Mouse (Mus musculus) kidney, adult 2 months (tissue): ENCODE measurements around the gene Acp1. TPM values are rescaled to one million over a fixed set of nuclear protein-coding genes. Genes with fewer than 3 reads are reported as not detected.

ENCODE experiments used
- DNase-seq: peaks from one replicate; pipeline ENCODE4 v3.0.0; 2021
- H3K27ac ChIP-seq: fragments of 200-500 bp; 2 replicates; pipeline ENCODE4 v1.5.1; 2012; ENCODE audit warnings: low read depth, low read length, control low read depth, inconsistent platforms; ENCODE audit not compliant: insufficient read depth
- H3K27me3 ChIP-seq: fragments of 200-500 bp; replicated peaks from 2 replicates; pipeline ENCODE4 v1.6.1; 2012; ENCODE audit warnings: mild to moderate bottlenecking, moderate library complexity, low read length, inconsistent platforms; ENCODE audit not compliant: control insufficient read depth, insufficient read depth
- H3K36me3 ChIP-seq: fragments of 200-500 bp; 2 replicates; pipeline ENCODE4 v1.6.1; 2012; ENCODE audit warnings: mild to moderate bottlenecking, moderate library complexity, low read length, inconsistent platforms; ENCODE audit not compliant: control insufficient read depth, insufficient read depth
- H3K4me1 ChIP-seq: fragments of 200-500 bp; 2 replicates; pipeline ENCODE4 v1.6.1; 2011; ENCODE audit warnings: low read length; ENCODE audit not compliant: control insufficient read depth, insufficient read depth
- H3K4me3 ChIP-seq: fragments of 200-500 bp; 2 replicates; pipeline ENCODE4 v1.5.1; 2011; ENCODE audit warnings: mild to moderate bottlenecking, low read depth, low read length, control low read depth; ENCODE audit not compliant: insufficient read depth
- CTCF ChIP-seq: fragments of 200-500 bp; conservative IDR thresholded peaks from 2 replicates; pipeline ENCODE4 v1.5.1; 2011; ENCODE audit warnings: low read depth, mild to moderate bottlenecking, control low read depth, low read length, moderate library complexity, mixed read lengths; ENCODE audit not compliant: insufficient read depth, insufficient read length
- POLR2A ChIP-seq: fragments of 200-500 bp; IDR thresholded peaks from one replicate; pipeline ENCODE4 v1.6.1; 2011; ENCODE audit warnings: low read depth, low read length, control low read depth
- WGBS: fragments of 180-500 bp; shearing (Covaris S2); methylation state at CpG from one replicate; pipeline ENCODE4 v1.1.7; 2018; 5-methylcytosine and 5-hydroxymethylcytosine counted together
- polyA plus RNA-seq: library from polyadenylated mRNA; depleted of rRNA; stranded (reverse); fragments of >200 nt; gene quantifications from 2 replicates; pipeline ENCODE4 v1.2.3, GENCODE M21; 2012

Acp1 gene
- polyA plus RNA-seq, 1 experiment, result 12.2 TPM

GRCm38 (mm10) chr12:30890067-30890466 is 21.3 kb downstream of the Acp1 start:
- no peaks in the 10 kb centered on the region for H3K36me3 ChIP-seq
- no peak for TF ChIP-seq POLR2A
- TF ChIP-seq CTCF, result peak; percentile 62
- H3K4me1 ChIP-seq, result no peaks in the 10 kb centered on the region
- 26% methylated on average over 5 of the region's 5 CpGs for WGBS
- H3K4me3 ChIP-seq, result no peak overlapping the region
- no peak overlapping the region for H3K27ac ChIP-seq
- H3K27me3 ChIP-seq, result no peaks in the 10 kb centered on the region
- DNase-seq, result peak; percentile 78

- Histone ChIP-seq H3K36me3 (no peaks in the 10 kb centered on the region), H3K27me3 (no peaks in the 10 kb centered on the region; the same call in 1 of the 2 replicates), H3K4me3 (no peak overlapping the region), H3K27ac (no peak overlapping the region), H3K4me1 (no peaks in the 10 kb centered on the region)
- 92% methylated on average over 4 of the region's 4 CpGs for WGBS
- DNase-seq, result no peak
- TF ChIP-seq POLR2A (no peak), CTCF (no peak)
Measured at GRCm38 (mm10) chr12:30888003-30888402, 23.4 kb downstream of the Acp1 start.

GRCm38 (mm10) chr12:30885891-30886290 is 25.5 kb downstream of the Acp1 start:
- DNase-seq, result no peak

GRCm38 (mm10) chr12:30884622-30885230 is 26.7 kb downstream of the Acp1 start:
- Histone ChIP-seq H3K27ac (no peak overlapping the region), H3K4me3 (peak overlapping the region; percentile 10; the same call in 1 of the 2 replicates), H3K36me3 (no peaks in the 10 kb centered on the region), H3K27me3 (no peaks in the 10 kb centered on the region; the same call in 1 of the 2 replicates), H3K4me1 (no peaks in the 10 kb centered on the region)
- TF ChIP-seq CTCF, result no peak
- no peak for TF ChIP-seq POLR2A
- DNase-seq, result peak; percentile 8
- 7% methylated on average over 39 of the region's 39 CpGs for WGBS

More at GRCm38 (mm10) chr12:30885891-30886290, 25.5 kb downstream of the Acp1 start:
- Histone ChIP-seq H3K4me3 (no peak overlapping the region), H3K4me1 (no peaks in the 10 kb centered on the region), H3K27ac (no peak overlapping the region), H3K27me3 (no peaks in the 10 kb centered on the region; the same call in 1 of the 2 replicates), H3K36me3 (no peaks in the 10 kb centered on the region)
- TF ChIP-seq POLR2A, result no peak
- TF ChIP-seq CTCF, result no peak
- 69% methylated on average over 6 of the region's 6 CpGs for WGBS

GRCm38 (mm10) chr12:30883986-30884621 is 27.3 kb downstream of the Acp1 start, which contains the start of gene Alkal2:
Gene Alkal2 (plus strand): TSS chr12:30884322.
- Histone ChIP-seq H3K27me3 (no peaks in the 10 kb centered on the region; the same call in 1 of the 2 replicates), H3K4me1 (no peaks in the 10 kb centered on the region), H3K4me3 (peak within 1 kb of the TSS; percentile 10; the same call in 1 of the 2 replicates), H3K36me3 (no peaks in the 10 kb centered on the region), H3K27ac (no peak within 1 kb of the TSS)
- no peak for DNase-seq
- under 1% methylated on average over 56 of the region's 58 CpGs for WGBS
- TF ChIP-seq CTCF (no peak), POLR2A (no peak)

GRCm38 (mm10) chr12:30883592-30883985 is 27.8 kb downstream of the Acp1 start:
- no peaks in the 10 kb centered on the region for H3K36me3 ChIP-seq
- H3K4me1 ChIP-seq, result no peaks in the 10 kb centered on the region
- no peak overlapping the region for H3K4me3 ChIP-seq
- 34% methylated on average over 4 of the region's 4 CpGs for WGBS
- no peak for TF ChIP-seq CTCF
- no peak for TF ChIP-seq POLR2A
- H3K27me3 ChIP-seq, result no peaks in the 10 kb centered on the region; the same call in 1 of the 2 replicates
- no peak overlapping the region for H3K27ac ChIP-seq
- DNase-seq, result no peak

GRCm38 (mm10) chr12:30879447-30879846 is 31.9 kb downstream of the Acp1 start:
- TF ChIP-seq POLR2A (no peak), CTCF (no peak; the same call in 1 of the 2 replicates)
- DNase-seq, result peak; percentile 21
- Histone ChIP-seq H3K27me3 (no peaks in the 10 kb centered on the region; the same call in 1 of the 2 replicates), H3K4me1 (no peaks in the 10 kb centered on the region), H3K27ac (no peak overlapping the region), H3K4me3 (no peak overlapping the region), H3K36me3 (no peaks in the 10 kb centered on the region)
- 75% methylated on average over 6 of the region's 6 CpGs for WGBS
